Mouse (Mus musculus) left cerebral cortex, postnatal 25 days (tissue): ENCODE results near the gene Tnp2. TPM values are rescaled to one million over a fixed set of nuclear protein-coding genes. Genes with fewer than 3 reads are reported as not detected.
A peak's percentile ranks its signal among the peaks of the same experiment; 100 is the strongest.
"Not testable (repeated sequence)": the region's sequence is repeated elsewhere in the genome, so short reads cannot be mapped to it uniquely, and the experiment has no call there.

Experiments
- DNase-seq, 2 experiments: peaks; one replicate each; pipeline ENCODE4 v3.0.0; 2022; ENCODE audit warnings: low spot score in 2 of 2, mixed read lengths in 1 of 2
- intact Hi-C: fragments of 180-260 bp; cut with DNase I; formaldehyde crosslinking; loops from one replicate; pipeline ENCODE4 v1.15.1; 2025
- total RNA-seq, 2 experiments: library from RNA; stranded (reverse); gene quantifications; 2 replicates each; pipeline ENCODE4 v1.2.3; 2021

The Tnp2 gene
- total RNA-seq, 2 experiments from 2014 or later = not detected

DNA sequence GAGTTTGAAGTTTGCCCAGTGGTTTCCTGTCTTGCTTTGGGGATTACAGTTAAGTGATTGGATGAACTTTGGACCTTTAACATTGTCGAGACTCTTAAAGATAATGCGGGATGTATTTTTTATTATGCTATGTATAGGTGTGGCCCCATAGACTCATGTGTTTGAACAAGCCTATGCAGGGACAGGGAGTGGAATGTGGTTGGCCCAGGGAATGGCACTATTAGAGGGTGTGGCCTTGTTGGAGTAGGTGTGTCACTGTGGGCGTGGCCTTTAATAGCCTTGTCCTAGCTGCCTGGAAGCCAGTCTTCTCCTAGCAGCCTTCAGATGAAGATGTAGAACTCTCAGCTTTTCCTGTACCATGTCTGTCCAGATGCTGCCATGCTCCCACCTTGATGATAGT, 14.0 kb upstream of the Tnp2 start:
- intact Hi-C loops, DNase-seq: not testable (repeated sequence)

- no peak for DNase-seq
- intact Hi-C loops = no loop called here
These were observed 7.6 kb upstream of the Tnp2 start, which contains the start of gene Prm2 for GRCm38 (mm10) chr16:10796034-10796433. Prm2 (minus strand) TSS chr16:10796134.

DNA sequence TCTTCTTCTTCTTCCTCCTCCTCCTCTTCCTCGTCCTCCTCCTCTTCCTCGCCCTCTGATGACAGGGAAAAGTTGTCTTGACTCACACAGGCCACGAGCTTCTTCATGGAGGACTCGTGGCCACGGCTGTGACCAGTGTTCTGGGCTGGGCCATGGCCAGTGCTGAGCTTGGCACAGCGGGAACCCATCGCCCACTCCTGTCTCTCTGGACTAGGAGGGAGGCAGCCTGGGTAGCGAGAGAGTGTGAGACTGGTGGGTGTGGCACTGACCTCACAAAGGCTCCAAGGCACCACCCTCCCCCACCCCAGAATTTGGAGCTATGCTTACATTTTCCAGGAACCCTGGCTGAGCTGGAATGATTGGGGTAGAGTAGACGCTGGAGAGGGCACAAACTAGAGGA, 2.2 kb upstream of the Tnp2 start, which contains the start of gene Prm3:
TSS of gene Prm3 (minus strand) at position 213 of the 400 bp plus-strand sequence.
- intact Hi-C loops = no loop called here
- DNase-seq = no peak

DNA sequence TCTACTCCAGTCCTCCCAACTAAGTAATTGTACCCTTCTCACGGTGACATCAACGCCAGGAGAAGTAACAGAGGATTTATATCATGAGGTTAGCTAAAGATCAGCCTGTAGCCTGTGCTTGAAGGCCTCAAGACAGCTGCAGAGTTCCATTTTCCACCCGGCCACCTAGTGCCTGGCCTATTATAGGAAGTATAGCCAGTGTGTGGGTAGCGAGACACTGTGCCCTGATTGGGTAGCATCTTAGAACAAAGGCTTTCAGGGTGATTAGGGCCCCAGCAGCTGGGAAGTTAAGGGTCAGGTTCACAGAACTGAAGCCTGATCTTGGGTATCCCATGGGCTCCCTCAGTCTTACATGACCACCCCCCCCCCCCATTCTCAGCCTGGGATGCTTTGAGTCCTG, 406 bp upstream of the Tnp2 start:
- DNase-seq = no peak
- intact Hi-C loops = loop anchor here (5.0 kb wide), 3 partner anchors 127 to 202 kb away; no protein-coding TSS in a partner anchor

DNA sequence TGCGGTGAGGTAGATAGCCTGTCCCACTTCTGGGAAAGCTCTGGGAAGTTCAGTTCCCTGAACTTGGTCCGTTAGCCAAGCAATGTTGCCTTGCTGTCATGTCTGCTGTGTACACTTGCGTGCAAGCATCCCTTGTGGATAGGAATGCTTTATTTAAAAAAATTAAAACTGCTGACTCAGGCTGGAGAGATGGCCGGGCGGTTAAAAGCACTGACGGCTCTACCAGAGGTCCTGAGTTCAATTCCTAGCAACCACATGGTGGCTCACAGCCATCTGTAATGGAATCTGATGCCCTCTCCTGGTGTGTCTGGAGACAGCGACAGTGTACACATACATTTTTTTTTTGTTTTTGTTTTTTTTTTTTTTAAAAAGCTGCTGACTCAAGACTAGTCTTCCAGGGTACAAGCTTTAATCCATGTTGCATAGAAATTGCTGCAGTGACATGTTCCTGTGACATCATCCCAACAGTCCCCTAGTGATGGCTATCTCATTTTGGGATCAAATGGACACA, 857 bp downstream of the Tnp2 start:
- intact Hi-C loops = loop anchor here (2.0 to 5.0 kb wide), 4 partner anchors 59 to 200 kb away; no protein-coding TSS in a partner anchor
- no peak for DNase-seq

DNA sequence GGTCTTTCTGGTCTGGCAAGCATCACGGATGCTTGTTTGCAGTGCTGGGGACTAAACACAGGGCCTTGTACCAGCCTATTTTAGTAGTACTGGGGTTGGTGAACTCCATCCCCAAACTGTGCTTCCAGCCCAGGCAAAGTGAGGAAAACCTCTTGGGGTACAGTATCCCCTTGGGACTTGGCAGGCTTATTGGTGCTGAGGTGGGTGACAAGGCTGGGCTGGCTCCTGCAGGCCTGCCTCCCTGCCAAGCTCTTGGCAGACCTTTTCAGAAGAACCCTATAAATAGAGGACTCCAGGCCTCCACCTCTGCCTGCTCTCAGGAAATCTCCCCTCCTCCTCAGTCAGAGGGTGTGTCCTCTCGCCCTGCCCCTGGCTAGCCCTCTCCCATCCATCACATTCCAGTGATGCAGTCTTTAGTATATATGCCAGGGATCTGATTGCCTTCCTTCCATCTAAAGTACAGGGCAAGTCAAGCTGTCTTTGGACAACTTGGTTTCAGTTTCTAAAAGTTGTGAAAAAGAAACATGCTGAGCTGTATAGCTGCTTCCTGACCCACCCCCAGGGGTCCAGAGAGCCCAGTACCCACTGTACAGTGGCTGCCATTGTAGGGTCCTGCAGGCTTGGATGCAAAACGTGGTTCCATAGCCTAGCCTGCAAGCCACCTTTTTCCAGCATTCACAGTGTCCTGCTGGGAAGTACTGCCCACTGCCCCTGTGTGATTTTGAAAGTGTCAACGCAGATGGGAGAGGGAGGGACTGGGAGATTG, 1.5 kb downstream of the Tnp2 start:
- intact Hi-C loops = loop anchor here (2.0 to 5.0 kb wide), 4 partner anchors 60 to 200 kb away; no protein-coding TSS in a partner anchor
- DNase-seq = no peak

- intact Hi-C loops = loop anchor here (2.0 to 5.0 kb wide), 4 partner anchors 61 to 199 kb away; no protein-coding TSS in a partner anchor
- peak; percentile 82 to 89 for DNase-seq
These were observed 2.2 kb downstream of the Tnp2 start for GRCm38 (mm10) chr16:10786288-10786687.

GRCm38 (mm10) chr16:10785371-10786231, 2.9 kb downstream of the Tnp2 start, which contains the start of gene Socs1:
Socs1 (minus strand) TSS chr16:10785536.
- intact Hi-C loops = loop anchor here (2.0 to 5.0 kb wide), 5 partner anchors 61 to 219 kb away; no protein-coding TSS in a partner anchor
- DNase-seq = peak; percentile 79 to 88

GRCm38 (mm10) chr16:10784793-10785370, 3.6 kb downstream of the Tnp2 start:
- peak; percentile 80 to 84 for DNase-seq
- intact Hi-C loops = loop anchor here (2.0 to 5.0 kb wide), 4 partner anchors 123 to 218 kb away; no protein-coding TSS in a partner anchor

GRCm38 (mm10) chr16:10783883-10784792, 4.3 kb downstream of the Tnp2 start:
- peak; percentile 18 to 30 for DNase-seq
- intact Hi-C loops = loop anchor here (2.0 kb wide), 1 partner anchor 217 kb away; no protein-coding TSS in a partner anchor

GRCm38 (mm10) chr16:10783451-10783850, 5.0 kb downstream of the Tnp2 start:
- DNase-seq = no peak
- intact Hi-C loops = no loop called here

GRCm38 (mm10) chr16:10783152-10783434, 5.4 kb downstream of the Tnp2 start:
- intact Hi-C loops = no loop called here
- no peak for DNase-seq

- intact Hi-C loops = no loop called here
- no peak for DNase-seq
These were observed 5.9 kb downstream of the Tnp2 start for GRCm38 (mm10) chr16:10782377-10783151.

DNA sequence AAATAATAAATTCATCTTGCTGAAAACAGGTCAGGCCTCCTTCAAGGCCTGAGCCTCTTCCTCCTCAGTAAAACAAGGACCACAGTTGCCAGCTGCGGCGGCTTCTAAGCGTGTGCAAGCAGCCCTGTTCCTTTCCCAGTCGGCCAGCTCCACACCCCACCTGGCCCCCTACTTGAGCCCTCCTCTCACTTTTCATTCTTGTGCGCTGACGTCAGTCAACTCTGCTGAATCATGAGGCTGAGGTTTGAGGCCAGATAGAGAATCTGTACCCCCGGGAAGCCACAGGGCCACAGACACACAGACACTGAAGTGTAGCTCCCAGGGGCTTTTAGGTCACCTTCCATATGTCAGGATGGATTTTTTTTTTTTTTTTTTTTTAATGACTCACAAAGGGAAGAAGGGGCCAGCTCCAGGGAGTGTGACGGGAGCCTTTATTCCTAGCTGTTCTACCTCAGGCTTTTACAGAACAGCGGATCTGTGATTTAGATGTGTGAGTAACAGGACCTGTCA, 6.5 kb downstream of the Tnp2 start:
- no peak for DNase-seq
- intact Hi-C loops = no loop called here

GRCm38 (mm10) chr16:10780631-10781120, 7.8 kb downstream of the Tnp2 start:
- no peak for DNase-seq
- intact Hi-C loops = no loop called here

DNA sequence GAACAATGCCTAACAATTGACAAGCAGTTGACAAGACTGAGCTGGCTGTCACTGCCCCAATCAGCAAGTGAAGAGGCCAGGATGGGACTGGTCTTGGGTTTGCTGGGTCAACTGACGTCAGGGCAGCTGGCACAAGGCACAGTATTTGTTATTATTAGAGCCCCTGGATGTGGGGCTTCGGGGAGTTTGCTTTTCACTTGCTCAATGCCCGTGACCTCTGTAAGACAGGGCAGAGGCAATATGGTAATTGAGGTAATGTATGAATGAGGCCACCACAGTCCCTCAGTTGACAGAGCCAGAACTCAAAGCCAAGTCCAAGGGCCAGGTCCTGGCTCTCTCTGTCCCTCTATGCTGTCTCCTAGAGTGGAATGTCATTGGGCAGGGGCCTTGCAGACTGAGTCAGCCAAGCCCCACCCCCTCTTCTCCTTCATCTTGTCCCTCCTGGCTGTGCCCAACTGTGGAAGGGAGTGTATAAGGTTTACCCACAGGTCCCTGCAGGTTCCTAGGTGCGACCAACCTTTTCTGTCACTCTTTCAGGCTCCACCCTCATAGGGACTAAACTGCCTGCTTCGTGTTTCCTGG, 10.8 kb downstream of the Tnp2 start:
- DNase-seq = no peak
- intact Hi-C loops = no loop called here

GRCm38 (mm10) chr16:10776322-10776721, 12.1 kb downstream of the Tnp2 start:
- DNase-seq = no peak
- intact Hi-C loops = no loop called here
